Mouse (Mus musculus) MEL (cell line): ENCODE measurements around the gene Pigx. TPM values are rescaled to one million over a fixed set of nuclear protein-coding genes. Genes with fewer than 3 reads are reported as not detected.

Experiments
- DNase-seq: peaks from one replicate; pipeline ENCODE4 v3.0.0; 2011; ENCODE audit warnings: low read depth, low spot score
- H3K27ac ChIP-seq: 2 replicates; pipeline ENCODE4 v1.5.1; 2012; ENCODE audit warnings: low read depth, mild to moderate bottlenecking, control low read depth, low read length, moderate library complexity; ENCODE audit not compliant: control insufficient read depth
- H3K27me3 ChIP-seq, 2 experiments: fragments of 150-350 bp in 1 of 2; sonication (generic) in 1 of 2; 2 replicates each; pipeline ENCODE4 v1.6.1; 2012; ENCODE audit warnings: low read length in 2 of 2, mild to moderate bottlenecking in 2 of 2, improper control_type of control experiment in 1 of 2, moderate library complexity in 1 of 2; ENCODE audit not compliant: insufficient read depth in 2 of 2, control insufficient read depth in 1 of 2
- H3K36me3 ChIP-seq, 2 experiments: 2 replicates each; pipeline ENCODE4 v1.6.1; 2012 to 2014; ENCODE audit warnings: low read length in 2 of 2, improper control_type of control experiment in 1 of 2, inconsistent platforms in 1 of 2, mild to moderate bottlenecking in 1 of 2; ENCODE audit not compliant: insufficient read depth in 2 of 2, control insufficient read depth in 1 of 2
- H3K4me1 ChIP-seq, 2 experiments: fragments of 150-350 bp in 1 of 2; sonication (generic) in 1 of 2; 2 replicates each; pipeline ENCODE4 v1.6.1; 2012; ENCODE audit warnings: low read length in 2 of 2, improper control_type of control experiment in 1 of 2, mild to moderate bottlenecking in 1 of 2; ENCODE audit not compliant: insufficient read depth in 2 of 2, control insufficient read depth in 1 of 2
- H3K4me3 ChIP-seq, 2 experiments: fragments of 150-350 bp in 1 of 2; sonication (generic) in 1 of 2; 2 replicates each; pipeline ENCODE4 v1.5.1; 2012; ENCODE audit warnings: low read depth in 2 of 2, low read length in 2 of 2, mild to moderate bottlenecking in 2 of 2, moderate library complexity in 2 of 2, control low read depth in 1 of 2, improper control_type of control experiment in 1 of 2; ENCODE audit not compliant: control insufficient read depth in 1 of 2, insufficient read depth in 1 of 2
- H3K79me2 ChIP-seq: 2 replicates; pipeline ENCODE4 v1.6.1; 2012; ENCODE audit warnings: mild to moderate bottlenecking, low read length, moderate library complexity; ENCODE audit not compliant: control insufficient read depth, poor library complexity, insufficient read depth
- H3K9ac ChIP-seq: 2 replicates; pipeline ENCODE4 v1.6.1; 2012; ENCODE audit warnings: low read depth, mild to moderate bottlenecking, control low read depth, low read length, moderate library complexity; ENCODE audit not compliant: control insufficient read depth, poor library complexity, severe bottlenecking
- H3K9me3 ChIP-seq: fragments of 150-350 bp; sonication (generic); replicated peaks from 2 replicates; pipeline ENCODE4 v1.6.1; 2012; ENCODE audit warnings: mild to moderate bottlenecking, low read length, improper control_type of control experiment, moderate library complexity; ENCODE audit not compliant: insufficient read depth
- BHLHE40 ChIP-seq: IDR thresholded peaks from 2 replicates; pipeline ENCODE4 v1.6.1; 2012; ENCODE audit warnings: low read depth, mild to moderate bottlenecking, inconsistent platforms, low read length, improper control_type of control experiment, borderline replicate concordance
- CHD1 ChIP-seq: IDR thresholded peaks from 2 replicates; pipeline ENCODE4 v1.6.1; 2012; ENCODE audit warnings: low read depth, mild to moderate bottlenecking, inconsistent platforms, low read length, improper control_type of control experiment
- CTCF ChIP-seq, 3 experiments: IDR thresholded peaks in 2 of 3; conservative IDR thresholded peaks in 1 of 3; 2 replicates each; pipeline ENCODE4 v1.5.1; 2011 to 2012; ENCODE audit warnings: low read length in 3 of 3, low read depth in 2 of 3, mild to moderate bottlenecking in 2 of 3, improper control_type of control experiment in 1 of 3, inconsistent platforms in 1 of 3, mixed read lengths in 1 of 3, moderate library complexity in 1 of 3; ENCODE audit not compliant: control insufficient read depth in 1 of 3, insufficient read depth in 1 of 3, poor library complexity in 1 of 3, severe bottlenecking in 1 of 3
- ELF1 ChIP-seq: IDR thresholded peaks from 2 replicates; pipeline ENCODE4 v1.6.1; 2014; ENCODE audit warnings: low read depth, mild to moderate bottlenecking, inconsistent platforms, low read length, improper control_type of control experiment, moderate library complexity
- EP300 ChIP-seq, 2 experiments: IDR thresholded peaks; 2 replicates each; pipeline ENCODE4 v1.6.1; 2011; ENCODE audit warnings: improper control_type of control experiment in 2 of 2, low read length in 2 of 2, low read depth in 1 of 2, mild to moderate bottlenecking in 1 of 2
- ETS1 ChIP-seq: IDR thresholded peaks from 2 replicates; pipeline ENCODE4 v1.6.1; 2012; ENCODE audit warnings: low read depth, mild to moderate bottlenecking, inconsistent platforms, low read length, improper control_type of control experiment, moderate library complexity
- GABPA ChIP-seq: IDR thresholded peaks from 2 replicates; pipeline ENCODE4 v1.6.1; 2012; ENCODE audit warnings: low read depth, mild to moderate bottlenecking, inconsistent platforms, low read length, improper control_type of control experiment, moderate library complexity
- GATA1 ChIP-seq: IDR thresholded peaks from 2 replicates; pipeline ENCODE4 v1.6.1; 2011; ENCODE audit warnings: low read depth, low read length, improper control_type of control experiment
- HCFC1 ChIP-seq: IDR thresholded peaks from 2 replicates; pipeline ENCODE4 v1.6.1; 2012; ENCODE audit warnings: low read depth, mild to moderate bottlenecking, inconsistent platforms, low read length, improper control_type of control experiment, moderate library complexity
- KAT2A ChIP-seq: conservative IDR thresholded peaks from 2 replicates; pipeline ENCODE4 v1.6.1; 2012; ENCODE audit warnings: low read depth, low read length, improper control_type of control experiment, inconsistent platforms
- MAFK ChIP-seq: IDR thresholded peaks from 2 replicates; pipeline ENCODE4 v1.6.1; 2011; ENCODE audit warnings: low read depth, mild to moderate bottlenecking, low read length, improper control_type of control experiment, borderline replicate concordance
- MAX ChIP-seq: IDR thresholded peaks from 2 replicates; pipeline ENCODE4 v1.6.1; 2011; ENCODE audit warnings: low read length, improper control_type of control experiment
- MXI1 ChIP-seq: IDR thresholded peaks from 2 replicates; pipeline ENCODE4 v1.6.1; 2011; ENCODE audit warnings: mild to moderate bottlenecking, low read depth, low read length, improper control_type of control experiment
- NELFE ChIP-seq: IDR thresholded peaks from 2 replicates; pipeline ENCODE4 v1.6.1; 2011; ENCODE audit warnings: low read depth, low read length, improper control_type of control experiment
- NRF1 ChIP-seq: IDR thresholded peaks from 2 replicates; pipeline ENCODE4 v1.6.1; 2014; ENCODE audit warnings: low read depth, mild to moderate bottlenecking, inconsistent platforms, low read length, improper control_type of control experiment, moderate library complexity; ENCODE audit not compliant: poor library complexity, insufficient read depth, severe bottlenecking
- POLR2A ChIP-seq, 2 experiments: IDR thresholded peaks; 2 replicates each; pipeline ENCODE4 v1.6.1; 2011 to 2012; ENCODE audit warnings: low read length in 2 of 2, mild to moderate bottlenecking in 2 of 2, control low read depth in 1 of 2, improper control_type of control experiment in 1 of 2, low read depth in 1 of 2, moderate library complexity in 1 of 2; ENCODE audit not compliant: control insufficient read depth in 1 of 2, insufficient read depth in 1 of 2, poor library complexity in 1 of 2
- POLR2AphosphoS2 ChIP-seq: IDR thresholded peaks from 2 replicates; pipeline ENCODE4 v1.6.1; 2011; ENCODE audit warnings: low read length, improper control_type of control experiment
- RAD21 ChIP-seq: IDR thresholded peaks from 2 replicates; pipeline ENCODE4 v1.6.1; 2011; ENCODE audit warnings: mild to moderate bottlenecking, low read depth, low read length, improper control_type of control experiment
- RCOR1 ChIP-seq: IDR thresholded peaks from 2 replicates; pipeline ENCODE4 v1.6.1; 2012; ENCODE audit warnings: low read depth, mild to moderate bottlenecking, inconsistent platforms, low read length, improper control_type of control experiment
- SIN3A ChIP-seq: IDR thresholded peaks from 2 replicates; pipeline ENCODE4 v1.6.1; 2012; ENCODE audit warnings: low read length, improper control_type of control experiment, inconsistent platforms
- TCF12 ChIP-seq: IDR thresholded peaks from 2 replicates; pipeline ENCODE4 v1.6.1; 2014; ENCODE audit warnings: low read depth, mild to moderate bottlenecking, inconsistent platforms, low read length, improper control_type of control experiment, moderate library complexity
- ZC3H11A ChIP-seq: IDR thresholded peaks from 2 replicates; pipeline ENCODE4 v1.6.1; 2012; ENCODE audit warnings: low read depth, mild to moderate bottlenecking, inconsistent platforms, low read length, improper control_type of control experiment
- ZMIZ1 ChIP-seq: IDR thresholded peaks from 2 replicates; pipeline ENCODE4 v1.6.1; 2012; ENCODE audit warnings: low read depth, mild to moderate bottlenecking, inconsistent platforms, low read length, improper control_type of control experiment, moderate library complexity
- ZNF384 ChIP-seq: IDR thresholded peaks from 2 replicates; pipeline ENCODE4 v1.6.1; 2012; ENCODE audit warnings: low read depth, mild to moderate bottlenecking, inconsistent platforms, low read length, improper control_type of control experiment
- polyA plus RNA-seq, 2 experiments: library from polyadenylated mRNA; stranded (reverse) in 1 of 2; unstranded in 1 of 2; fragments of >175 nt in 1 of 2; fragments of >200 nt in 1 of 2; gene quantifications; 2 replicates each; pipeline versions ENCODE4 v1.2.1 to v1.2.4; 2012; ENCODE audit warnings: low replicate concordance in 2 of 2, low read depth in 1 of 2; ENCODE audit not compliant: insufficient read length in 2 of 2, insufficient read depth in 1 of 2, missing spikeins in 1 of 2
- total RNA-seq: library from RNA; depleted of rRNA; stranded (reverse); fragments of 300-350 nt; gene quantifications from 2 replicates; pipeline ENCODE4 v1.2.3, GENCODE M21; 2012

Gene Pigx
- total and polyA plus RNA-seq, 3 experiments = 22.3 to 29.5 TPM; not detected in 1

DNA sequence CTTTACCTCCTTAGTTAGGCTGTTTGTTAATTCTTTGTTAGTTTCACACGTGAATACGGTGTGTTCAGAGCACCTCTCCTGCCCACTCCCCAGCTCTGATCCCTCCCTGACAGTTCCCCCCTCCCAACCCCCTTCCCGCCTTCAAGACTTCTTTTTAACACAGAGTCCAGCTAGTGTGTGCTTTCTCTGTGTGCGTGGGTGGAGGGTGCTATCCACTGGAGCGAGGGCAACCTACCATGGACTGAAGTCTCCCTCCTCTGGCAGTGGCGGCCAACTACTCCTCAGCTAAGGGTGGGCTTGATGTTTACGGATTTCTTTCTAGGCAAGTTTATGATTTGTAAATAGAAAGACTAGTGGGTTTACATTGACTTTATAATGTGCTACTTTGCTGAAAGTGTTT is 8.6 kb upstream of the Pigx start:
- no peak overlapping the region for H3K9ac ChIP-seq
- DNase-seq = no peak
- H3K27ac ChIP-seq = no peak overlapping the region

DNA sequence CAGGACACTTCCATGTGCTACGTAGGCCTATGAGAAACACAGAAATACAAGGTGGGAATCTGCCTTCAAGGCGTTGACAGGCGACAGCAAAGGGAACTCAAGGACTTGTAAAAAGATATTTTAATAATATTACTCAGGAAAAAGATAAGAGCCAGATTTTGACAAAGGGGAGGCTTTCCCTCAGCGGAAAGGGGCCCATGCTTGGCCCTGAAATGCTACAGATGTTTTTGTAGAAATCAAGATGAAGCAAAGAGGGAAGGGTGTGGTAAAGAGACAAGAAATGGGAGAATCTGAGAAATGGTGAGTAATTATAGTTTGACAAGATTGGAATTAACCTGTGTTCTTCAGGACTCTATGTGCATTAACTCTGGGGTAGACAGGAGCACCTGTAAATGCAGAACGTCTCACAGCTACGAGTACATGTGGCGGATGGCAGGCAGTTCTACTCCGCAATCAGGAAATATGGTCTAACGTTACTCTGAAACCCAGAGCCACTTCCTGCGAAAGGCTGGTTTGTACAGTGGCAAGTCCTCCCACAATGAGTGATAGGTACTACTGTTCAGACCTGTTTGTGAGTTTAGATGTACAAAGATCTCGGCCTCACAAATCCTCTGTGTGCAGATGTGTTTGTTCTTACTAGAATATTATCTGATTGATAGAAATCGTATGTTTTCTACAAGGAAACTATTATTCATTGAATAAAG is 8.0 kb upstream of the Pigx start:
- DNase-seq = peak; percentile 41
- Histone ChIP-seq H3K27ac (no peak overlapping the region), H3K9me3 (no peaks in the 10 kb centered on the region), H3K27me3 (no peaks in the 10 kb centered on the region), H3K4me3 (no peak overlapping the region), H3K9ac (no peak overlapping the region), H3K36me3 (peaks cover 0 to 5% of the 10 kb centered on the region in 2 experiments; a peak in 2 of 4 replicates), H3K4me1 (peaks cover 0 to 7% of the 10 kb centered on the region in 2 experiments; a peak in 2 of 4 replicates), H3K79me2 (no peaks in the 10 kb centered on the region)
- TF ChIP-seq MAFK = peak; percentile 29; the same call in 1 of the 2 replicates
- no peak; the same call in 1 of the 2 replicates for TF ChIP-seq MXI1
- TF ChIP-seq NRF1 = no peak
- TF ChIP-seq TCF12 = peak; percentile 57; the same call in 1 of the 2 replicates
- no peak for TF ChIP-seq HCFC1
- peak; percentile 98 for TF ChIP-seq RCOR1
- TF ChIP-seq GABPA = no peak
- no peak for TF ChIP-seq BHLHE40
- TF ChIP-seq ZC3H11A = no peak
- TF ChIP-seq GATA1 = peak; percentile 68
- no peak for TF ChIP-seq CHD1
- no peak for TF ChIP-seq KAT2A
- no peak for TF ChIP-seq ELF1
- TF ChIP-seq ZMIZ1 = no peak
- TF ChIP-seq ZNF384 = no peak
- TF ChIP-seq POLR2AphosphoS2 = no peak
- no peak for TF ChIP-seq NELFE
- TF ChIP-seq POLR2A (IDR thresholded peaks at IDR 0.05; ENCODE audit: control insufficient read depth in 1 of 2, insufficient read depth in 1 of 2, low read depth in 1 of 2, low read length in 2 of 2, poor library complexity in 1 of 2) = no peak
- peak; percentile 23; the same call in 1 of the 2 replicates for TF ChIP-seq SIN3A
- peak in 1 of 2 experiments; percentile 65; a peak in 2 of 4 replicates for TF ChIP-seq EP300 (IDR thresholded peaks at IDR 0.05; ENCODE audit: low read depth in 1 of 2, low read length in 2 of 2)
- no peak for TF ChIP-seq MAX
- peak; percentile 86 for TF ChIP-seq ETS1
- TF ChIP-seq RAD21 = no peak

More for the DNA sequence above, 8.6 kb upstream of the Pigx start:
- peaks cover 0 to 11% of the 10 kb centered on the region in 2 experiments; a peak in 2 of 4 replicates for H3K4me1 ChIP-seq
- H3K9me3 ChIP-seq = no peaks in the 10 kb centered on the region
- no peaks in the 10 kb centered on the region for H3K27me3 ChIP-seq
- no peaks in the 10 kb centered on the region for H3K79me2 ChIP-seq
- H3K4me3 ChIP-seq = no peak overlapping the region
- peaks cover 0 to 7% of the 10 kb centered on the region in 2 experiments; a peak in 2 of 4 replicates for H3K36me3 ChIP-seq
- TF ChIP-seq CTCF (IDR thresholded peaks at IDR 0.05 in 2 of 3, conservative IDR thresholded peaks at IDR 0.05 in 1 of 3; ENCODE audit: control insufficient read depth in 1 of 3, insufficient read depth in 1 of 3, low read depth in 2 of 3, low read length in 3 of 3, poor library complexity in 1 of 3, severe bottlenecking in 1 of 3) (peak in 1 of 3 experiments; percentile 16; a peak in 1 of 6 replicates), ETS1 (no peak)
